Comparison of ENCODE assay signal across 11 mouse cellular contexts in the genomic region with DNA sequence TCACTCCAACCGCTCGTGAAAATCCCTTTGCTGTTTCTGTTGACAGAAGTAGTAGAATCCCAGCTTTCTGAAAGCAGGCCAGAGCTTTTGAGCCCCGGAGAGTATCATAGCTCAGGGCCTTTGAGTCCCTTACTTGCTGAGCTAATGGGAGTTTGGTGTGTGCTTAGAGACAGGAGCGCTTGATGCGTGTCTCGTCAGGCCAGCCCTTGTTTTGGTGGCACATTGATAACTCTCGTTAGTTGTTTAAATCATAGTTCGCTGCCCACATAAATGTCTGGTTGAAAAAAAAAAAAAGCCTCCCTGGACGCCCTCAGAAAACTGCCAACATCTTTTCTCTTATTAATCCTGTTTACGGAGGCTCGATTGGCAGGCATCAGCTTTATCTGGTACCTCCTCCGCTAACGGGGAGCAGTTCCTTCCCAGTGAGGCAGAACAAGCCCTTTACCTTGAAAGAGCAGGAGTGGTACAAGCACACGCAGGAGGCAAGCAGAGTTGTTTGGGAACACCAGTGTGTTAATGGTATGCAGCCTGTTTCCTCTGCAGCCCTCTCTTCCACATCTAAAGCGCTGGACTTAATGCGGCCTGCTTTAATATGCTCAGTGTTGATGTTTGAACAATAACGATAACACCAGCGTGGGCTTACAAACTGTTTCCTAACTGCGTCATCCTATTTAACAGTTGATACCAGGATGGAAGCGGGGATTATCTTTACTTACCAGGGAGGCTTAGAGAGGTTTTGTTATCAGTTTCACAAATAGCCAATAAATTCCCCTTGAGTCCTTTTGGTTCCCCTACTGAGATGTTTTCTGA. TPM values are rescaled to one million over a fixed set of nuclear protein-coding genes. Genes with fewer than 3 reads are reported as not detected.
A peak's percentile ranks its signal among the peaks of the same experiment; 100 is the strongest.
DNase-seq lines count a peak whose midpoint lies in the region; ATAC-seq lines count a peak whose summit lies in the region.
"Had no signal": no experiment of that assay in that cellular context is flagged by ENCODE, and none has a peak within 500 bp of the region (broad histone marks: within the 10 kb centered on the region; RNA-seq: fewer than 3 reads in every experiment).

No protein-coding gene starts in this region.

- DNase-seq in neural tube, embryonic 10.5 days (ENCODE audit: extremely low spot score, low spot score) = no peak
- peak; percentile 27 for DNase-seq in brain, adult 2 months (ENCODE audit: low read depth, low spot score)
- no peak for DNase-seq in lung, postnatal 36 days
- no peak for DNase-seq in urinary bladder, postnatal 10 days (ENCODE audit: low spot score)
- DNase-seq: gastrocnemius, postnatal 10 days; layer of hippocampus, postnatal 36 days; lung, embryonic 14.5 days had no signal

- H3K4me2 ChIP-seq in neural tube, embryonic 13.5 days = no peak overlapping the region
- H3K4me2 ChIP-seq in kidney, embryonic 16.5 days (replicated peaks; ENCODE audit: low read depth, low read length) = no peak overlapping the region
- H3K4me2 ChIP-seq: lung, embryonic 14.5 days had no signal

- H3K36me3 ChIP-seq in neural tube, embryonic 13.5 days = no peaks in the 10 kb centered on the region
- H3K36me3 ChIP-seq in erythroblast, embryonic 14.5 days (ENCODE audit: control insufficient read depth) = no peaks in the 10 kb centered on the region
- H3K36me3 ChIP-seq in kidney, embryonic 16.5 days (ENCODE audit: insufficient read depth, low read length) = no peaks in the 10 kb centered on the region

- H3K9ac ChIP-seq in neural tube, embryonic 13.5 days = no peak overlapping the region
- no peak overlapping the region for H3K9ac ChIP-seq in kidney, embryonic 16.5 days (replicated peaks; ENCODE audit: low read length)
- H3K9ac ChIP-seq: lung, embryonic 14.5 days had no signal

- peaks cover 12% of the 10 kb centered on the region; the same call in 1 of the 2 replicates for H3K4me1 ChIP-seq in neural tube, embryonic 13.5 days (replicated peaks)
- H3K4me1 ChIP-seq in erythroblast, embryonic 14.5 days (ENCODE audit: control insufficient read depth) = peaks cover 70% of the 10 kb centered on the region
- no peaks in the 10 kb centered on the region for H3K4me1 ChIP-seq in kidney, embryonic 16.5 days (ENCODE audit: insufficient read depth, low read length)

- no peaks in the 10 kb centered on the region for H3K27me3 ChIP-seq in neural tube, embryonic 13.5 days
- no peaks in the 10 kb centered on the region for H3K27me3 ChIP-seq in erythroblast, embryonic 14.5 days (ENCODE audit: control insufficient read depth)
- no peaks in the 10 kb centered on the region for H3K27me3 ChIP-seq in kidney, embryonic 16.5 days (ENCODE audit: insufficient read depth, low read length)

- peak overlapping the region; percentile 14; the same call in 1 of the 2 replicates for H3K27ac ChIP-seq in neural tube, embryonic 13.5 days (replicated peaks)
- no peak overlapping the region for H3K27ac ChIP-seq in kidney, embryonic 16.5 days (ENCODE audit: low read length)

- ATAC-seq in neural tube, embryonic 13.5 days (ENCODE audit: low read depth) = no peak
- ATAC-seq in megakaryocyte-erythroid progenitor cell, adult 5-6 weeks (replicated peaks; ENCODE audit: low FRiP score, low TSS enrichment, poor library complexity, severe bottlenecking) = peak; percentile 79
- no peak for ATAC-seq in kidney, embryonic 16.5 days (ENCODE audit: low FRiP score, low TSS enrichment)

- WGBS in neural tube, embryonic 13.5 days = 70% methylated on average over 20 of the region's 20 CpGs
- WGBS in kidney, embryonic 16.5 days = 67% methylated on average over 20 of the region's 20 CpGs

- H3K4me3 ChIP-seq in neural tube, embryonic 13.5 days = no peak overlapping the region
- peak overlapping the region; percentile 63 for H3K4me3 ChIP-seq in erythroblast, embryonic 14.5 days (replicated peaks)
- H3K4me3 ChIP-seq in kidney, embryonic 16.5 days (ENCODE audit: low read length) = no peak overlapping the region

- no peaks in the 10 kb centered on the region for H3K9me3 ChIP-seq in neural tube, embryonic 13.5 days
- H3K9me3 ChIP-seq in erythroblast, embryonic 14.5 days (ENCODE audit: control insufficient read depth, low read length) = no peaks in the 10 kb centered on the region
- H3K9me3 ChIP-seq in kidney, embryonic 16.5 days (ENCODE audit: low read length) = no peaks in the 10 kb centered on the region

RNA-seq across cellular contexts. Expression of gene Glcci1, which starts 22.2 kb away (rescaled TPM):
- polyA plus RNA-seq in neural tube, embryonic 13.5 days (2015; fragmentation: Nextera tagmentation; extraction: Ambion mirVana) = 7.5 and 11.3 TPM in 2 replicates
- polyA plus RNA-seq in erythroblast, embryonic 14.5 days (2012) = 0.26 and 0.29 TPM in 2 replicates
- 11.0 and 16.9 TPM in 2 replicates for total RNA-seq in megakaryocyte-erythroid progenitor cell, adult 5-6 weeks (2014; fragmentation: Nextera tagmentation)
- 3.0 and 7.0 TPM in 2 replicates for total RNA-seq in megakaryocyte-erythroid progenitor cell, adult 5-6 weeks (2017)
- polyA plus RNA-seq in kidney, embryonic 16.5 days (2015; fragmentation: Nextera tagmentation; extraction: Ambion mirVana) = 6.3 and 7.9 TPM in 2 replicates
